Mouse (Mus musculus) heart, postnatal 0 days (tissue): ENCODE data around the gene Crtap.
"Not testable (repeated sequence)": the region's sequence is repeated elsewhere in the genome, so short reads cannot be mapped to it uniquely, and the experiment has no call there.

Source experiments
- CTCF ChIP-seq: IDR thresholded peaks from 2 replicates; pipeline ENCODE4 v1.5.1; 2016; ENCODE audit warnings: antibody characterized with exemption, control low read depth, low read depth
- EP300 ChIP-seq: IDR thresholded peaks from 2 replicates; pipeline ENCODE4 v1.6.1; 2016; ENCODE audit warnings: antibody characterized with exemption, low read depth

GRCm38 (mm10) chr9:114328332-114328731 lies 62.1 kb downstream of the Crtap start:
- TF ChIP-seq CTCF, EP300: not testable (repeated sequence)
